Mouse (Mus musculus) R1 (cell line): ENCODE results near the gene Agbl5.

Experiments
- DNase-seq: peaks from one replicate; pipeline ENCODE4 v3.0.0-alpha.2; 2018; ENCODE audit warnings: low read depth, low spot score

Agbl5 gene

GRCm38 (mm10) chr5:30919831-30920614, 31.5 kb downstream of the Agbl5 start:
- DNase-seq, result peak; percentile 49

- no peak for DNase-seq
Measured at GRCm38 (mm10) chr5:30920621-30921020, 32.1 kb downstream of the Agbl5 start.

- DNase-seq, result peak; percentile 94
Measured at GRCm38 (mm10) chr5:30921256-30922033, 33.0 kb downstream of the Agbl5 start, which contains the start of gene Khk. Khk (plus strand) TSS chr5:30921431.

GRCm38 (mm10) chr5:30922581-30923041, 34.1 kb downstream of the Agbl5 start:
- DNase-seq, result no peak

- DNase-seq, result no peak
Measured at GRCm38 (mm10) chr5:30923119-30923518, 34.6 kb downstream of the Agbl5 start.

- DNase-seq, result no peak
Measured at GRCm38 (mm10) chr5:30924614-30925013, 36.1 kb downstream of the Agbl5 start.

GRCm38 (mm10) chr5:30925217-30925616, 36.7 kb downstream of the Agbl5 start:
- no peak for DNase-seq

GRCm38 (mm10) chr5:30926073-30926472, 37.6 kb downstream of the Agbl5 start:
- DNase-seq, result no peak

GRCm38 (mm10) chr5:30927945-30928529, 39.5 kb downstream of the Agbl5 start:
- peak; percentile 66 for DNase-seq

GRCm38 (mm10) chr5:30930121-30930520, 41.6 kb downstream of the Agbl5 start:
- DNase-seq, result peak; percentile 70

GRCm38 (mm10) chr5:30930846-30931245, 42.4 kb downstream of the Agbl5 start:
- no peak for DNase-seq

- no peak for DNase-seq
Measured at GRCm38 (mm10) chr5:30931378-30931777, 42.9 kb downstream of the Agbl5 start.

GRCm38 (mm10) chr5:30933705-30934104, 45.2 kb downstream of the Agbl5 start:
- DNase-seq, result no peak

- no peak for DNase-seq
Measured at GRCm38 (mm10) chr5:30934725-30935461, 46.4 kb downstream of the Agbl5 start.

- DNase-seq, result peak; percentile 65
Measured at GRCm38 (mm10) chr5:30943004-30943403, 54.5 kb downstream of the Agbl5 start.

GRCm38 (mm10) chr5:30944344-30944743, 55.9 kb downstream of the Agbl5 start:
- no peak for DNase-seq

GRCm38 (mm10) chr5:30944956-30945781, 56.7 kb downstream of the Agbl5 start, which contains the start of gene Cgref1:
Cgref1 (minus strand) TSS chr5:30945591.
- DNase-seq, result peak; percentile 64

- DNase-seq, result no peak
Measured at GRCm38 (mm10) chr5:30948620-30949019, 60.1 kb downstream of the Agbl5 start.

GRCm38 (mm10) chr5:30949654-30950326, 61.3 kb downstream of the Agbl5 start:
- DNase-seq, result peak; percentile 96

- DNase-seq, result no peak
Measured at GRCm38 (mm10) chr5:30950451-30950850, 62.0 kb downstream of the Agbl5 start.
